Mouse (Mus musculus) adrenal gland, postnatal 14 days (tissue): ENCODE measurements at regions not wholly inside any gene's neighbourhood (a gene's known extent, or its start where the extent isn't known, plus 50 kb on each side); places are given as distances from the start of the nearest gene placed in this dataset.
A peak's percentile ranks its signal among the peaks of the same experiment; 100 is the strongest.

Experiments used
- DNase-seq: peaks from one replicate; pipeline ENCODE4 v3.0.0; 2021; ENCODE audit warnings: mixed read lengths

GRCm38 (mm10) chr3:74289864-74290263 lies 581.6 kb upstream of the Bche start:
- peak; percentile 3 for DNase-seq

GRCm38 (mm10) chr3:74243651-74244050 lies 535.4 kb upstream of the Bche start:
- DNase-seq = no peak
